Mouse (Mus musculus) hindbrain, embryonic 13.5 days (tissue): ENCODE data around the gene Srebf2. TPM values are rescaled to one million over a fixed set of nuclear protein-coding genes. Genes with fewer than 3 reads are reported as not detected.

Source experiments
- ATAC-seq: fragments of 200-750 bp; cut with Nextera tagmentation; 2 replicates; pipeline ENCODE4 v1.8.0; 2017; ENCODE audit warnings: moderate TSS enrichment; ENCODE audit not compliant: low FRiP score
- H3K27ac ChIP-seq: fragments of 300-500 bp; sonication (generic); 2 replicates; pipeline ENCODE4 v1.5.1; 2015; ENCODE audit warnings: inconsistent platforms, mild to moderate bottlenecking, moderate library complexity
- H3K27me3 ChIP-seq: fragments of 300-500 bp; sonication (generic); 2 replicates; pipeline ENCODE4 v1.6.1; 2015; ENCODE audit warnings: mild to moderate bottlenecking, inconsistent platforms
- H3K36me3 ChIP-seq: fragments of 300-500 bp; sonication (generic); 2 replicates; pipeline ENCODE4 v1.6.1; 2015; ENCODE audit warnings: mild to moderate bottlenecking, inconsistent platforms
- H3K4me1 ChIP-seq: fragments of 300-500 bp; sonication (generic); replicated peaks from 2 replicates; pipeline ENCODE4 v1.6.1; 2015; ENCODE audit warnings: inconsistent platforms
- H3K4me2 ChIP-seq: fragments of 300-500 bp; sonication (generic); 2 replicates; pipeline ENCODE4 v1.6.1; 2015; ENCODE audit warnings: inconsistent platforms, mild to moderate bottlenecking, moderate library complexity
- H3K4me3 ChIP-seq: fragments of 300-500 bp; sonication (generic); 2 replicates; pipeline ENCODE4 v1.5.1; 2015; ENCODE audit warnings: mild to moderate bottlenecking, inconsistent platforms
- H3K9ac ChIP-seq: fragments of 300-500 bp; sonication (generic); 2 replicates; pipeline ENCODE4 v1.6.1; 2015; ENCODE audit warnings: mild to moderate bottlenecking, inconsistent platforms
- H3K9me3 ChIP-seq: fragments of 300-500 bp; sonication (generic); 2 replicates; pipeline ENCODE4 v1.6.1; 2016; ENCODE audit warnings: inconsistent platforms
- WGBS: fragments of 180-500 bp; shearing (Covaris S2); methylation state at CpG from one replicate; pipeline ENCODE4 v1.1.7; 2015; 5-methylcytosine and 5-hydroxymethylcytosine counted together
- polyA plus RNA-seq: library from polyadenylated mRNA; unstranded; fragments of >200 nt; fragmentation: Nextera tagmentation; extraction: Ambion mirVana; gene quantifications from 2 replicates; pipeline ENCODE4 v1.2.1, GENCODE M21; 2015

Gene Srebf2
- polyA plus RNA-seq, 1 experiment from 2014 or later, result 179 TPM

GRCm38 (mm10) chr15:82159471-82159870 is 12.5 kb downstream of the Srebf2 start:
- H3K4me2 ChIP-seq, result no peak overlapping the region
- no peak for ATAC-seq
- peaks cover 69% of the 10 kb centered on the region for H3K4me1 ChIP-seq
- no peaks in the 10 kb centered on the region for H3K27me3 ChIP-seq
- H3K9me3 ChIP-seq, result no peaks in the 10 kb centered on the region
- no peaks in the 10 kb centered on the region for H3K36me3 ChIP-seq
- H3K4me3 ChIP-seq, result no peak overlapping the region
- no peak overlapping the region for H3K9ac ChIP-seq
- no peak overlapping the region for H3K27ac ChIP-seq
- 83% methylated on average over 9 of the region's 9 CpGs for WGBS

GRCm38 (mm10) chr15:82160731-82161640 is 14.0 kb downstream of the Srebf2 start:
- ATAC-seq, result no peak
- Histone ChIP-seq H3K27me3 (no peaks in the 10 kb centered on the region), H3K4me3 (no peak overlapping the region), H3K4me1 (peaks cover 70% of the 10 kb centered on the region), H3K9me3 (no peaks in the 10 kb centered on the region), H3K36me3 (no peaks in the 10 kb centered on the region), H3K4me2 (no peak overlapping the region), H3K27ac (no peak overlapping the region; the same call in 1 of the 2 replicates), H3K9ac (no peak overlapping the region)
- 81% methylated on average over 11 of the region's 11 CpGs for WGBS

- no peak for ATAC-seq
- Histone ChIP-seq H3K9ac (no peak overlapping the region), H3K4me1 (peaks cover 81% of the 10 kb centered on the region), H3K4me3 (no peak overlapping the region), H3K36me3 (no peaks in the 10 kb centered on the region), H3K27ac (no peak overlapping the region), H3K9me3 (no peaks in the 10 kb centered on the region), H3K4me2 (no peak overlapping the region), H3K27me3 (no peaks in the 10 kb centered on the region)
- 92% methylated on average over 12 of the region's 12 CpGs for WGBS
These were observed 15.1 kb downstream of the Srebf2 start for GRCm38 (mm10) chr15:82161965-82162600.

GRCm38 (mm10) chr15:82163356-82164060 is 16.5 kb downstream of the Srebf2 start:
- H3K4me2 ChIP-seq, result no peak overlapping the region
- H3K4me3 ChIP-seq, result no peak overlapping the region
- H3K27ac ChIP-seq, result no peak overlapping the region
- H3K4me1 ChIP-seq, result peaks cover 77% of the 10 kb centered on the region
- ATAC-seq, result no peak
- H3K9ac ChIP-seq, result no peak overlapping the region
- no peaks in the 10 kb centered on the region for H3K9me3 ChIP-seq
- H3K27me3 ChIP-seq, result no peaks in the 10 kb centered on the region
- no peaks in the 10 kb centered on the region for H3K36me3 ChIP-seq
- WGBS, result 84% methylated on average over 10 of the region's 10 CpGs

- H3K4me1 ChIP-seq, result peaks cover 73% of the 10 kb centered on the region
- H3K9ac ChIP-seq, result no peak overlapping the region
- H3K27me3 ChIP-seq, result no peaks in the 10 kb centered on the region
- H3K4me3 ChIP-seq, result no peak overlapping the region
- no peaks in the 10 kb centered on the region for H3K9me3 ChIP-seq
- ATAC-seq, result no peak
- no peaks in the 10 kb centered on the region for H3K36me3 ChIP-seq
- WGBS, result 50% methylated on average over 4 of the region's 4 CpGs
- no peak overlapping the region for H3K27ac ChIP-seq
- H3K4me2 ChIP-seq, result no peak overlapping the region
These were observed 17.0 kb downstream of the Srebf2 start for GRCm38 (mm10) chr15:82164061-82164399.

GRCm38 (mm10) chr15:82164496-82164895 is 17.5 kb downstream of the Srebf2 start:
- H3K27ac ChIP-seq, result no peak overlapping the region
- no peak for ATAC-seq
- WGBS, result 80% methylated on average over 7 of the region's 7 CpGs

GRCm38 (mm10) chr15:82165332-82166239 is 18.6 kb downstream of the Srebf2 start:
- WGBS, result 59% methylated on average over 8 of the region's 8 CpGs
- peaks cover 70% of the 10 kb centered on the region for H3K4me1 ChIP-seq
- H3K27ac ChIP-seq, result no peak overlapping the region
- peaks cover 9% of the 10 kb centered on the region for H3K36me3 ChIP-seq
- H3K9ac ChIP-seq, result peak overlapping the region; percentile 29; the same call in 1 of the 2 replicates
- no peak overlapping the region for H3K4me3 ChIP-seq
- no peaks in the 10 kb centered on the region for H3K27me3 ChIP-seq
- H3K4me2 ChIP-seq, result no peak overlapping the region
- ATAC-seq, result no peak
- H3K9me3 ChIP-seq, result no peaks in the 10 kb centered on the region

More at GRCm38 (mm10) chr15:82164496-82164895, 17.5 kb downstream of the Srebf2 start:
- Histone ChIP-seq H3K4me1 (peaks cover 71% of the 10 kb centered on the region), H3K4me2 (no peak overlapping the region), H3K9ac (no peak overlapping the region), H3K27me3 (no peaks in the 10 kb centered on the region), H3K36me3 (no peaks in the 10 kb centered on the region), H3K4me3 (no peak overlapping the region), H3K9me3 (no peaks in the 10 kb centered on the region)

GRCm38 (mm10) chr15:82166240-82167100 is 19.5 kb downstream of the Srebf2 start:
- Histone ChIP-seq H3K4me3 (no peak overlapping the region), H3K27me3 (no peaks in the 10 kb centered on the region), H3K9me3 (no peaks in the 10 kb centered on the region), H3K4me2 (no peak overlapping the region), H3K4me1 (peaks cover 70% of the 10 kb centered on the region), H3K27ac (peak overlapping the region; percentile 55), H3K9ac (peak overlapping the region; percentile 29; the same call in 1 of the 2 replicates), H3K36me3 (peaks cover 17% of the 10 kb centered on the region)
- 46% methylated on average over 22 of the region's 22 CpGs for WGBS
- no peak for ATAC-seq

- peaks cover 28% of the 10 kb centered on the region for H3K36me3 ChIP-seq
- H3K4me3 ChIP-seq, result no peak overlapping the region
- ATAC-seq, result no peak
- no peaks in the 10 kb centered on the region for H3K9me3 ChIP-seq
- H3K27ac ChIP-seq, result no peak overlapping the region
- no peak overlapping the region for H3K4me2 ChIP-seq
- peaks cover 67% of the 10 kb centered on the region for H3K4me1 ChIP-seq
- H3K9ac ChIP-seq, result no peak overlapping the region
- WGBS, result 59% methylated on average over 23 of the region's 23 CpGs
- H3K27me3 ChIP-seq, result no peaks in the 10 kb centered on the region
These were observed 20.5 kb downstream of the Srebf2 start for GRCm38 (mm10) chr15:82167201-82168168.

GRCm38 (mm10) chr15:82169671-82170070 is 22.7 kb downstream of the Srebf2 start:
- Histone ChIP-seq H3K9me3 (no peaks in the 10 kb centered on the region), H3K4me2 (no peak overlapping the region), H3K36me3 (peaks cover 48% of the 10 kb centered on the region), H3K27ac (peak overlapping the region; percentile 62; the same call in 1 of the 2 replicates), H3K4me1 (peaks cover 50% of the 10 kb centered on the region), H3K4me3 (no peak overlapping the region), H3K9ac (no peak overlapping the region), H3K27me3 (no peaks in the 10 kb centered on the region)
- whole genome bisulfite sequencing, result 85% methylated on average over 5 of the region's 5 CpGs
- no peak for ATAC-seq
